Mouse (Mus musculus) WW6 (cell line): ENCODE measurements around the gene Scai.
"Not testable (repeated sequence)": the region's sequence is repeated elsewhere in the genome, so short reads cannot be mapped to it uniquely, and the experiment has no call there.

Source experiments
- DNase-seq: peaks from one replicate; pipeline ENCODE4 v3.0.0-alpha.2; 2013; ENCODE audit warnings: low read depth, low spot score

The Scai gene

GRCm38 (mm10) chr2:39140586-39141455, 49.7 kb downstream of the Scai start:
- no peak for DNase-seq

DNA sequence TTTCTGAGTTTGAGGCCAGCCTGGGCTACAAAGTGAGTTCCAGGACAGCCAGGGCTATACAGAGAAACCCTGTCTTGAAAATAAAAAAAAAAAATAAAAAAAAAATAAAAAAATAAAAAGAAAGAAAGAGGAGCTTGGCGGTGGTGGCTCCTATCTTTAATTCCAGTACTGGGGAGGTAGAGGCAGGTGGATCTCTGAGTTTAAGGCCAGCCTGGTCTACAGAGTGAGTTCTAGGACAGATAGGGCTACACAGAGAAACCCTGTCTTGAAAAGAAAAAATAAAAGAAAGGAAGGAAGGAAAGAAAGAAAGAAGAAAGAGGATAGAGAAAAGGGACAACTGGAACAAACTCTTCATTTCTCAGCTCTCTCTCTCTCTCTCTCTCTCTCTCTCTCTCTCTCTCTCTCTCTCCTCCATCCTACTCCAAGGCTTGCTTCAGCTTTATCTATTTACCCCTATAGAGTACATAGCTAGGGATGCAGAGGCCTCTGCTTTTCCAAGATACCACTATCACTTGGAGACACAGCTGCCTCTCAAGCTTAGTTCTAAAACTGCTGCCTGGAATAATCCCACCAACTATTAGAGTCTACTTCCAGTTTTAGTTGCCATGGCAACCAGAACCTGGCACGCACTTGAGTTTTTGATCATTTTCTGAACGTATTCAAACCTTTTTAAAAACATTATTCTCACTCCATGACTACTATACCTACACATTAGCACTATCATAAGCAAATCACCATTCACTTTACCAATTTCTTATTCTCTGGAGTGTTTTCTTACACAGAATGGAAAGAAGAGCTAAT, 60.8 kb downstream of the Scai start:
- no peak for DNase-seq

GRCm38 (mm10) chr2:39124167-39124566, 66.4 kb downstream of the Scai start:
- no peak for DNase-seq

GRCm38 (mm10) chr2:39121137-39121536, 69.4 kb downstream of the Scai start:
- DNase-seq = no peak

GRCm38 (mm10) chr2:39116583-39116982, 74.0 kb downstream of the Scai start:
- no peak for DNase-seq

DNA sequence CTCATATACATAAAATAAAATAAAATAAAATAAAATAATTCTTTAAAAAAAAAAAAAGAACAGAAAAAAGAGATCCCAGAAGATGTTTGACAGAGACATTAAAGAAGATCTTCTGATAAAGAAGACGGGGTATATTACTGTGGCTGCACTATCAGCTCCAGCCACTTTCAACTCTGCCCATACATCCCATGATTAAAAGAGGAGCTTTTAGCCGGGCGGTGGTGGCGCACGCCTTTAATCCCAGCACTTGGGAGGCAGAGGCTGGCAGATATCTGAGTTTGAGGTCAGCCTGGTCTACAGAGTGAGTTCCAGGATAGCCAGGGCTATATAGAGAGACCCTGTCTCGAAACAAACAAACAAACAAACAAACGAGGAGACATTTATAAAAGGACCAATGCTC, 76.4 kb downstream of the Scai start:
- DNase-seq = no peak

DNA sequence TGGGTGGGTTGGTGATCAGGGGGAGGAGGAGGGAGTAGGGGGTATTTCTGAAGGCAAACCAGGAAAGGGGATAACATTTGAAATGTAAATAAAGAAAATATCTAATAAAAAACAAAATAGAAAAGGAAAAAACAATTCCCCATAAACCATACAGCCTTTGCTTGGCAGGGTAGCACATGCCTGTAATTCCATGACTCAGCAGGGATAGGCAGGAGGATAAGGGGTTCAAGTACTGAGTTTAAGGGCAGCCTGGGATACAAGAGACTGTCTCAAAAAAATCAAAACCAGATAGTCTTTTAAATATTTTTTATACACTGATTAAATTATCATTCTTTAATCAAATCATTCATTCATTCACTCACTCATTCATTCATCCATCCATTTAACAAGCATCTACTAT, 80.0 kb downstream of the Scai start:
- DNase-seq = no peak

- DNase-seq = not testable (repeated sequence)
These were observed 80.8 kb downstream of the Scai start for GRCm38 (mm10) chr2:39109712-39110111.

DNA sequence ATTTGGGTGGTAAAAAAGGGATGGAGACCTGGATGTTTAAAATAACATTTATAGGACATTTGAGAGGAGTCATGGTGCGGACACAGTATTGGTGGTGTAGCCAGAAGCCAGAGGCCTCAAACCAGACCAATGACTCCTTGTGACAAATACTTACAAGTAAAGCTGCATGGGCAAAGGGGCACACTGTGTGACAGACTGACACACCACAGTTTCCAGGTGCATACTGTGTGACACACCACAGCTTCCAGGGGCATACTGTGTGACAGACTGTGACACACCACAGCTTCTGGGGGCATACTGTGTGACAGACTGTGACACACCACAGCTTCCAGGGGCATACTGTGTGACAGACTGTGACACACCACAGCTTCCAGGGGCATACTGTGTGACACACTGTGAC, 90.6 kb downstream of the Scai start:
- not testable (repeated sequence) for DNase-seq

GRCm38 (mm10) chr2:39097993-39098392, 92.5 kb downstream of the Scai start:
- peak; percentile 34 for DNase-seq

DNA sequence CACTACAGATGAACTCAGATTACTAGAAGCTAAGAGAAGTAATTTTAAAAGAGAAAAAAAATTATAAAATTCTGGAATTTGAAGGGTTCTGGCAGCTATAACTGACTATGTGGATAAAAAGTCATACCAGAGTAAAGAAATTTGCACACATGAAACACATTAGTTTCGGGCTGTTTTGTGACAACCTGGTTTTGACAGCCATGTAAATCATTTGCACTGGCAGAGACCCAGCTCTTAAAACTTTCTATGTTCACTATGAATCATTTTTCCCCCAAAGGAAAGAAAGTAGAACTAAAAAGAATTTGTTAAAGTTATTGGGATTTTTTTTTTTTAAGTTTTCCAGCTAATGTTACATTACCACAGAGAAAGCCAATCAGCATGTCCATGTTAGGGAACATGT, 98.6 kb downstream of the Scai start:
- no peak for DNase-seq

GRCm38 (mm10) chr2:39082706-39083105, 107.8 kb downstream of the Scai start:
- no peak for DNase-seq

GRCm38 (mm10) chr2:39070666-39071065, 119.9 kb downstream of the Scai start:
- no peak for DNase-seq

- DNase-seq = no peak
These were observed 121.4 kb downstream of the Scai start for GRCm38 (mm10) chr2:39069096-39069495.

GRCm38 (mm10) chr2:39065400-39065987, 125.0 kb downstream of the Scai start, which contains the start of gene Golga1:
TSS of gene Golga1 (minus strand) at chr2:39065541.
- peak; percentile 84 for DNase-seq

DNA sequence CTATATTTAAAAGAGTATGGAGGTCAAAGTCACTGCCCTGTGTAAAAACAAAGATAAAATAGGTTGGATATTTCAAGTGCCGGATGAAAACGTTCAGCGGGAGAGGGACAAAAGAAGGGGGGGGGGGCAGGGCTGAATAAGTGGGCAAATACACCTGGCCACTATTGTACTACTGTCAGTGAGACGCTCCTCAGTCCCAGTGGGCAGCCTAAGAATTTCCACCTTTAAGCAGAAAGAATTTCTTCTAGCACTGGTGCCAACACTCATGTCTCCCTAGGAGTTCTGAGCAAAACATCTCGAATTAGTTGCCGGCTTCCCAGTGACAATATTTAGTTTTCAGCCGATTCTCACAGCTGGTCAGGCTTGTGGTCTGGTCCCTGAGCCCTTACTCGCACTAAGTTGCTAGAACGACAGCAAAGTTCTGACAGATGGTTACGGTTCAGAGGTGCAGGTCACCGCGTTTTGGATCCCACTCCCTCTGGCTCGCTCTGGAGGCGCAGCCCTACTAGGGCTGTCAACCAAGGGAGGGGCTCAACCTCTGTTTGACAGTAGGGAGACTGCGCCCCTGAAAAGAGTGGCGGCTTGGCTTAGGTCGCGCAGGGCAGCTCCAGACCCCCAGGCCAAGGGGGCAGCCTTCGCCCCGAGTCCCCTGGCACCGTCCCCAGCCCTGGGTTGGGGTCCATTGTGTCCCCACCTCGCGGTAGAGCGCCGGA, 125.7 kb downstream of the Scai start:
- DNase-seq = no peak

DNA sequence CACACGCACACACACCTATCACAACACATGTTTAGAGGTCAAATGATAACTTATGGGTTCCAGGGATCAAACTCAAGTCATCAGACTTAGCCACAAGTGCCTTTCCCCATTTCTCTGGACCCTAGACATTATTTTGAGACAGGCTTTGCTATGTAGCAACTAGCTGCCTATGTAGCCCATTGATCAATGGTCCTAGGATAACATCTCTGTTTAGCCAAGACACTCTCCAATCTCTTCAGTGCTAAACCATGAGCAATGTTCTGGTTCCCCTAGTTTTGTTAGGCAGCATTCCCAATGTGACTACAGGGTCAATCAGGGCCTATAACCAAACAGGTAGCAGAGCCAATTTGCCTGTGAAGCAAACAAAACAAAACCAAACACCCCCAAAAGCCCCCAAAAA, 142.0 kb downstream of the Scai start:
- no peak for DNase-seq

GRCm38 (mm10) chr2:39040215-39040614, 150.3 kb downstream of the Scai start:
- no peak for DNase-seq

- no peak for DNase-seq
These were observed 158.9 kb downstream of the Scai start for GRCm38 (mm10) chr2:39031611-39032010.

GRCm38 (mm10) chr2:39020004-39020403, 170.5 kb downstream of the Scai start:
- DNase-seq = no peak

- no peak for DNase-seq
These were observed 174.0 kb downstream of the Scai start for GRCm38 (mm10) chr2:39016581-39016980.
